Mouse (Mus musculus): ENCODE results near the gene Rnf114.
A peak's percentile ranks its signal among the peaks of the same experiment; 100 is the strongest.

The Rnf114 gene

GRCm38 (mm10) chr2:167506546-167507260, 14.3 kb downstream of the Rnf114 start:
- peak; percentile 10 for DNase-seq

DNA sequence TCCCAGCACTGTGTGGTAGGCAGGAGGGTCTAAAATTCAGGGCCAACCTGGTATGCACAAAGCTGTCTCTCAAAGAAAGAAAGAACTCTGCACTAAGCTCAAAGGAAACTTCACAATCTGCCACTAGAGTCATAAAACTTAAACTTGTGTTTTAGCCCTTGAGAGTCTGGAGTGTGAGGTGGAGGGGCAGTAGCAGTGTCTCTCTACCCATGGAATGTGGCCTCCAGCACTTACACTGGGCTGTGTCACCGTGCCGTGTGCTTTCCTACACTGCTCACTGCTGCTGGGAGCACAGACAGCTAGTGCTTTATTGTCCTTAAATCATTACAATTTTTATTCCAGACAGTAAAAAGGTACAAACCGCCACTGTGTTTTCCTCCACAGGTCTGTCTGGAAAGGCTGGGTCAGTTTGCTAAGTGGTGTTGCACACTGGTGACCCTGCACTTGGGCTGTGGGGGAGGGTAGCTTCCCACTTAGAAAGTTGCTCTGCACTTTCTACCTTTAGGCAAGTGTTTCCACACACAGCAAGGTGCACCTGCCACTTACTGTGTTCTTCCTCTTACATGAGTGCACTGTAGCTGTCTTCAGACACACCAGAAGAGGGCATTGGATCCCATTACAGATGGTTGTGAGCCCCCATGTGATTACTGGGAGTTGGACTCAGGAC, 15.4 kb downstream of the Rnf114 start:
- peak; percentile 1 for DNase-seq

DNA sequence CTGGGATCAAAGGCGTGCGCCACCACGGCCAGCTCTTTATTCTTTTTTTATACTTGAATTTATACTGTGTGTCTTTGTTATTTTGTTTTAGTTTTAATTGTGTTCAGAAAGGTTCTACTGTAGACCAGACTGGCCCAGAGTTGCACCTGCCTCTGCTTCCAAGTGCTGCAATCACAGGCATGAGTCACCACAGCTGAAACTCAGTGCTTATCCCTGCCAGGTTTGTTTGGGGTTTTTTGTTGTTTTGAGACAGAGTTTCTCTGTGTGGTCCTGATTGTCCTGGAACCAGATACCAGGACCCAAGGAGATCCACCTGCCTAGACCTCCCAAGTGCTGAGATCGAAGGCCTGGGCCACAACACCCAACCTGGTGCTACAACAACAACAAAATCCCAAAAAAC, 16.1 kb downstream of the Rnf114 start:
- DNase-seq = no peak

- no peak for DNase-seq
These were observed 18.0 kb downstream of the Rnf114 start for GRCm38 (mm10) chr2:167510485-167510884.

- no peak for DNase-seq
These were observed 19.9 kb downstream of the Rnf114 start for GRCm38 (mm10) chr2:167512365-167512764.

GRCm38 (mm10) chr2:167512970-167513369, 20.5 kb downstream of the Rnf114 start:
- no peak for DNase-seq

DNA sequence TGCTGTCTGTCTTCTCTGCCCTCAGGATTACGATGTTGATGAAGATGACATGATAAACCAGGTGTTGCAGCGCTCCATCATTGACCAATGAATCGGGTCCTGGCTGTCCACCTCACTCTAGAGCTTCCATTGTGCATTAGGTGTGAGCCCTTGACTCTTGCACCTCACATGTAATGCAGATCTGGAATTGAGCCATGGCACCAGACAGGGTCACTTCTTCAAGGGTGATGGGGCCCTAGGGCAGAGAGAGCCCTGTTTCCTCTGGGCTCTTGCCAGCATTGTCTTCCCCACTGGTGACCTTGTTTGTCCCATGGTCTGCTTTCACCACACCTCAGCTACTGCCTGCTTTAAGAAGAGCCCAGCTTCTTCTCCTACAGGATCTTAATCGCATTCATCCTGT, 22.2 kb downstream of the Rnf114 start:
- DNase-seq = no peak

DNA sequence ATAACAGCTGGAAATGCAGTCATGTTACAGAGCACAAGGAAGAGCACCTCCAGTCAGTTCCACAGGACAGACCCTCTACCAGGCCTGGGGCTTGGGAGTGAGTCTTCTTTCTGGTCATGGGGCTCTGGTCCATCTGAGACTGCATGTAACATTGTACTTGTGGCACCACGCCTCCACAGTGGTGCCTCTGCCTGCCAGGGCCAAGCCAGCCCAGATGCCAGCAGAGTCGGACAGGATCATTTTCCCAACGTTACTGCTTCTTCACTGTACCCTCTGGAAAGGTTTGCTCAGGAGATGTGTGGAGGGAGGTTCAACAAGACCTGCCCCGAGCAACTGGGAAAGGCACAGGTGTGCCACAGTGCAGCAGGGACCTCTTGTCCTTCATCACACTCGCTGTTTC, 23.2 kb downstream of the Rnf114 start:
- no peak for DNase-seq

DNA sequence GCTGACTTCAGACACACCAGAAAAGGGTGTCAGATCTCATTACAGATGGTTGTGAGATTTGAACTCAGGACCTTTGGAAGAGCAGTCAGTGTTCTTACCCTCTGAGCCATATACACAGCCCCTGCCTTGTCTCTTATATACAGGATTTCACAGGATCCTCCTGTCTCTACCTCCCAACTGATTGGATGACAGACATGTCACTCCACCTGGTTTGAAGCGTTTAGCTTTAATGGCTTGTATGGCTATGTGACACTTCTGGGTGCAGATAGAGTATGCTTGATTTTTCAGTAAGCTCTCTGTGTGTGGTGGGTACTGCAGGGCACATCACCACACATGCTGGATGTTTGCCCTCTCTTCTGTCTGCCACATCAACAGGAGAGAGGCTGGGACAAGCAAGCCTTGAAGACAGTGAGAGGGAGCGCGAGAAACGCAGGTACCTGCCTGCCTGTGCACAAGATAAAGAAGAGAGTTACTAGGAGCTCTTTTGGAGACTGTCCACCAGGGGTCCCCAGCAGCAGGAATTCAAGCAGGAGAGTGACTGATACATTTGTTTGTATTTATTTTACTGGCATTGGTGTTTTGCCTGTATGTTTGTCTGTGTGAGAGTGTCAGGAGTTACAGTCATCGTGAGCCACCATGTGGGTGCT, 27.3 kb downstream of the Rnf114 start:
- no peak for DNase-seq

DNA sequence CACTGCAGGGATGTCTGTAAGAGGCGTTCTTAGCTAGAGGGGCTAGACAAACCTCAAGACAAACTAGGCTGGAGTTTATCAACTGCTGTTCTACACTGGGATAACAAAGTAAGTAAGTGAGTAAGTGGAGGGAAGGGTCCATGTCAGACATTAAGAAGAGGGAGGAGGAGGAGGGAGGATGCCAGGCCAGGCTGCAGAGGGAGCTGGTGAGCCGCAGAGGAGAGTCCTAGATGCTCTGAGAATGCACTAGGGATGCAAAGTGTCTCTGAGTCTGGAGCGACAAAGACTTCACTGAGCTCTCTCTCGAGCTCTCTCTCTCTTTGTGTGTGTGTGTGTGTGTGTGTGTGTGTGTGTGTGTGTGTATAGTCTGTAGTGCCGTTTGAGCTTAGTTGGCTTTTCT, 35.8 kb downstream of the Rnf114 start:
- DNase-seq = no peak

DNA sequence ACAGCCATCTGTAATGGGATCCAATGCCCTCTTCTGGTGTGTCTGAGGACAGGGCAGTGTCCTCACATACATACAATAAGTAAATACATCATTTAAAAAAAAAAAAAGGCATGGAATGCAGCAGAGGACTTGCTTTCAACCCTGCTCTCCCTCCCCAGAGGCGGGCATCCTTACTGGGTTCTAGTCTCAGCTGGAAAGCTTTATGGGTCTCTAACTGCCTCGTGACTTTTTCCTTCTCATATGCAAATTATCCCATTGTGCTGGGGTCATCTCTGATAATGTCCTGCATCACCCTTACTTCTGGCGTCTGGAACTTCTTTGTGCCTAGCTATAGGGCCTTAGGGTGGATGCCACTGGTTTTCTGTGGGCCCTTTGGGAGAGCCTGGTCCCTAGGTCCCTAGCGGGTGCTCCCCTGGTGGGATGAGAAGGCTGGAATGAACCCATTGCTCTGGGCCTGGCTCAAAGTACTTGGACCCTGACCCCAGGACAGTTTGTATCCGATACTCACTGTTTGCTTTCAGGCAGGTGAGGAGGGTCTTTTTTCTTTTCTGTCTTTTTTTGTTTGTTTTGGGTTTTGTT, 37.6 kb downstream of the Rnf114 start:
- no peak for DNase-seq

GRCm38 (mm10) chr2:167530536-167530935, 38.1 kb downstream of the Rnf114 start:
- DNase-seq = no peak

DNA sequence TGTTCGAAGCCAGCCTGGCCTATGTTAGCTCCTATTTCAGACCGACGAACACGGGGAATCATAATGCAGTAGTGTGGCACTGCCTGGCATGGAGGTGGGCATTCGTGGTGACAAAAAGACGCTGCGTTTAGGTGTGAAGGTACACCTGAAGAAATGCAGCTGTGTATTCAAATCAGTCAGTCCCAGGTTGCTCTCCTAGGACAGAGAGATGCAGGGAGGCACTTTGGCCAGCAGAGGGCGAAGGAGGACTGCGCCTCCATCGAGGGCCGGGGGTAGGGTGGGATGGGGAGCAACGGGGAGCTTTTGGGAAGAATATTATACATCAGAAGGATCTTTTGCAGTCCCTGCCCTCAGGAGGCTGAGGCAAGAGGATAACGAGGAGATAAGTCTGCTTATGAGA, 39.7 kb downstream of the Rnf114 start:
- no peak for DNase-seq

- no peak for DNase-seq
These were observed 41.4 kb downstream of the Rnf114 start for GRCm38 (mm10) chr2:167533880-167534279.

- no peak for DNase-seq
These were observed 44.0 kb downstream of the Rnf114 start for GRCm38 (mm10) chr2:167536320-167536945.

- DNase-seq = peak; percentile 87
These were observed 45.2 kb downstream of the Rnf114 start, which contains the start of gene Snai1 for GRCm38 (mm10) chr2:167537476-167538297. TSS of gene Snai1 (plus strand) at chr2:167538195.

- DNase-seq = no peak
These were observed 46.3 kb downstream of the Rnf114 start for GRCm38 (mm10) chr2:167538671-167539306.

- no peak for DNase-seq
These were observed 47.4 kb downstream of the Rnf114 start for GRCm38 (mm10) chr2:167539536-167540476.

DNA sequence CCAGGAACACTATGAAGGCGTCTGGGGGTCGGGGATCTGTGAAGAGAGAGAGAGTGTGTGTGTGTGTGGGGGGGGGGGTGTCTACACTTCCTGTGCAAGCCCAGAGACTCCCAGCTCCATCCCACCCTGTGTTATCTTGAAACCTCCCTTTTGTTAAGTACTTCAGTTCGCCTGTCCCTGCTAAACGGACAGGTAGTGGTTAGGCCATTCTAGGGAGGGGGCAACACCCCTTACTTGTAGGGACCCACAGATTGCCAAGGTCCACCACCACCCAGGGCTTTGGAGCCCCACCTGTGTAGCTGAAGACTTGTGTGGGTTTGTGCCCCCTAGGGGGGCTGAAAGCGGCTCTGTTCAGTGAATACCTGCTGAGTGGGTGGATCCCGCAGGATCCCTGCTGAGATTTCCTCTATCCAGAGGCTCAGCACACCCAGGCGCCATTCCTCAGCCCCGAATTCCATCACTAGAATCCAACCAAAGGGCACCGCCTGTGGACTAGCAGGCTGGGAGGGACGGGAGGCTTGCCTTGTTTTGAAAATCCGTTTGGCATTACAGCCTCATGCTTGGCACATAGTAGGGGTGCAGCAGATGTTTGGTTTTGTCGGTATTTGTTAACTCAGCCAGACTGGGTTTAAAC, 48.1 kb downstream of the Rnf114 start:
- DNase-seq = no peak

- no peak for DNase-seq
These were observed 48.9 kb downstream of the Rnf114 start for GRCm38 (mm10) chr2:167541324-167541723.
